17 mouse cellular contexts compared by ENCODE assay signal in the genomic region with DNA sequence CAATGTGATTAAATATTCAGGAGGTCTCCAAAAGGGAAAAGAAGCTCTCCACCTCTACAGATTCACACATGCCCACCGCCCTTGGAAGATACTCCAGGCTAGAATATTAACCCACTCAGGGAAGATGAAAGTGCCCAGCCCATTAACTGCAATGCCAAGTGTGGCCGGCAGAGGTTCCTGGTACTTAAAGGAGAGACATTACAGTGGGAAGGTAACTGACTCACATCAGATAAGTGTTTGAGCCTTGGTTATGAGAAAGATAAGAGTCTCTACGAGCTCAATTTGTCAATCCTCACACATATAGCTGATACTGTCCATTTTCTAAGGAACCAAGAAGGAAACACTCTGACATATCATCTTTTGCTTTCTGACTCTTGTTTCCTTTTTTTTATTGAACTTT. TPM values are rescaled to one million over a fixed set of nuclear protein-coding genes. Genes with fewer than 3 reads are reported as not detected.
DNase-seq lines count a peak whose midpoint lies in the region; ATAC-seq and TF ChIP-seq lines count a peak whose summit lies in the region.
"Had no signal": no experiment of that assay in that cellular context is flagged by ENCODE, and none has a peak within 500 bp of the region (broad histone marks: within the 10 kb centered on the region; RNA-seq: fewer than 3 reads in every experiment).

No protein-coding gene starts in this region.

- H3K4me1 ChIP-seq in heart, adult 2 months (ENCODE audit: control insufficient read depth, insufficient read depth, low read length) = no peaks in the 10 kb centered on the region
- H3K4me1 ChIP-seq in heart, embryonic 12.5 days (replicated peaks) = no peaks in the 10 kb centered on the region
- no peaks in the 10 kb centered on the region for H3K4me1 ChIP-seq in lung, postnatal 0 days (ENCODE audit: insufficient read depth, low read depth, low read length)
- H3K4me1 ChIP-seq: hindbrain, embryonic 15.5 days; liver, embryonic 13.5 days had no signal

- no peak overlapping the region for H3K27ac ChIP-seq in heart, adult 2 months
- H3K27ac ChIP-seq in heart, embryonic 12.5 days (ENCODE audit: poor library complexity, severe bottlenecking) = no peak overlapping the region
- no peak overlapping the region for H3K27ac ChIP-seq in lung, postnatal 0 days (ENCODE audit: low read length)
- H3K27ac ChIP-seq: hindbrain, embryonic 15.5 days; liver, embryonic 13.5 days had no signal

- TF ChIP-seq EP300 in heart, adult 2 months (IDR thresholded peaks at IDR 0.05; ENCODE audit: insufficient read depth, low read depth, low read length) = no peak
- TF ChIP-seq EP300 in lung, postnatal 0 days (IDR thresholded peaks at IDR 0.05) = no peak

- H3K27me3 ChIP-seq in heart, adult 2 months (ENCODE audit: control insufficient read depth, insufficient read depth, low read length) = no peaks in the 10 kb centered on the region
- H3K27me3 ChIP-seq in heart, embryonic 12.5 days (replicated peaks) = no peaks in the 10 kb centered on the region
- H3K27me3 ChIP-seq in lung, postnatal 0 days (replicated peaks; ENCODE audit: insufficient read depth, low read length) = no peaks in the 10 kb centered on the region
- H3K27me3 ChIP-seq: hindbrain, embryonic 15.5 days; liver, embryonic 13.5 days had no signal

- peak; percentile 29 for TF ChIP-seq CTCF in heart, adult 2 months (IDR thresholded peaks at IDR 0.05)
- peak; percentile 22 for TF ChIP-seq CTCF in lung, postnatal 0 days (IDR thresholded peaks at IDR 0.05)
- peak; percentile 26; the same call in 1 of the 2 replicates for TF ChIP-seq CTCF in brain, embryonic 14.5 days (IDR thresholded peaks at IDR 0.05; ENCODE audit: borderline replicate concordance, extremely low read depth, insufficient read depth, insufficient read length)

- TF ChIP-seq POLR2A in heart, adult 2 months (IDR thresholded peaks at IDR 0.05; ENCODE audit: insufficient read depth, low read depth, low read length) = no peak
- TF ChIP-seq POLR2A in brain, embryonic 14.5 days (IDR thresholded peaks at IDR 0.05; ENCODE audit: borderline replicate concordance, extremely low read depth, insufficient read depth, insufficient read length, poor library complexity, severe bottlenecking) = no peak

- H3K4me3 ChIP-seq in heart, adult 2 months = no peak overlapping the region
- H3K4me3 ChIP-seq in heart, embryonic 12.5 days = no peak overlapping the region
- H3K4me3 ChIP-seq in lung, postnatal 0 days (ENCODE audit: low read depth, low read length) = no peak overlapping the region
- H3K4me3 ChIP-seq: hindbrain, embryonic 15.5 days; liver, embryonic 13.5 days had no signal

- ATAC-seq in heart, embryonic 12.5 days (ENCODE audit: insufficient number of reproducible peaks, low FRiP score) = no peak
- no peak for ATAC-seq in lung, postnatal 0 days

- H3K9me3 ChIP-seq in heart, embryonic 12.5 days (replicated peaks) = no peaks in the 10 kb centered on the region
- no peaks in the 10 kb centered on the region for H3K9me3 ChIP-seq in lung, postnatal 0 days (ENCODE audit: low read length)
- H3K9me3 ChIP-seq: hindbrain, embryonic 15.5 days; liver, embryonic 13.5 days had no signal

- no peaks in the 10 kb centered on the region for H3K36me3 ChIP-seq in heart, adult 2 months (ENCODE audit: control insufficient read depth, insufficient read depth, low read length)
- H3K36me3 ChIP-seq in heart, embryonic 12.5 days = no peaks in the 10 kb centered on the region
- H3K36me3 ChIP-seq in lung, postnatal 0 days (ENCODE audit: insufficient read depth, low read length) = no peaks in the 10 kb centered on the region
- H3K36me3 ChIP-seq: hindbrain, embryonic 15.5 days; liver, embryonic 13.5 days had no signal

- no peak overlapping the region for H3K4me2 ChIP-seq in heart, embryonic 12.5 days
- no peak overlapping the region for H3K4me2 ChIP-seq in lung, postnatal 0 days (replicated peaks; ENCODE audit: low read depth, low read length)
- H3K4me2 ChIP-seq: hindbrain, embryonic 15.5 days; liver, embryonic 13.5 days had no signal

- no peaks in the 10 kb centered on the region for H3K79me2 ChIP-seq in heart, adult 2 months (replicated peaks; ENCODE audit: control insufficient read depth, insufficient read depth, low read length)

- no peak overlapping the region for H3K9ac ChIP-seq in heart, adult 2 months (ENCODE audit: low read depth, low read length)
- H3K9ac ChIP-seq in heart, embryonic 12.5 days = no peak overlapping the region
- no peak overlapping the region for H3K9ac ChIP-seq in lung, postnatal 0 days (replicated peaks; ENCODE audit: low read depth)
- H3K9ac ChIP-seq: hindbrain, embryonic 15.5 days; liver, embryonic 13.5 days had no signal

- WGBS in heart, adult 2 months = 40% methylated on average over 3 of the region's 3 CpGs
- WGBS in heart, embryonic 12.5 days = 40% methylated on average over 3 of the region's 3 CpGs
- 33% methylated on average over 3 of the region's 3 CpGs for WGBS in lung, postnatal 0 days

- intact Hi-C loops in heart, adult 2 months (cut with DNase I) = no loop called here

- DNase-seq in heart, adult 2 months = no peak
- no peak for DNase-seq in lung, postnatal 0 days (ENCODE audit: low spot score)
- no peak for DNase-seq in lung, postnatal 14 days
- no peak for DNase-seq in brain, embryonic 14.5 days (ENCODE audit: low read depth)
- peak; percentile 11 to 12 for DNase-seq in thymus, postnatal 36 days
- DNase-seq in urinary bladder, adult 18-20 months (ENCODE audit: low spot score in 2 of 2) = no peak
- no peak for DNase-seq in left cerebral cortex, adult 18-20 months (ENCODE audit: low spot score in 2 of 2)
- DNase-seq: cerebellum, postnatal 36 days; kidney, postnatal 10 days; liver, embryonic 13.5 days had no signal

RNA-seq across cellular contexts. Expression of a gene that starts 28.9 kb away (rescaled TPM):
- total RNA-seq in heart, adult 2 months (2021) = not detected
- polyA plus RNA-seq in heart, adult 2 months (2012; rRNA removed) = not detected in 2 replicates
- polyA plus RNA-seq in heart, embryonic 12.5 days (2016; fragmentation: Nextera tagmentation; extraction: Ambion mirVana) = not detected in 2 replicates
- not detected in 2 replicates for polyA plus RNA-seq in lung, postnatal 0 days (2015; fragmentation: Nextera tagmentation; extraction: Ambion mirVana)
- not detected in 2 replicates for polyA plus RNA-seq in brain, embryonic 14.5 days (2012; rRNA removed)
- total RNA-seq in left cerebral cortex, adult 18-20 months (2021) = not detected
- total RNA-seq: adrenal gland, adult 18-20 months; heart, adult 8-10 months; left cerebral cortex, adult 8-10 months; monocyte, adult 5-6 weeks had no signal
- polyA plus RNA-seq: hindbrain, embryonic 15.5 days; liver, embryonic 13.5 days; testis, adult 2 months had no signal

RNA-seq across cellular contexts. Expression of a gene that starts 45.5 kb away (rescaled TPM):
- total RNA-seq in heart, adult 2 months (2021) = not detected
- not detected in 2 replicates for polyA plus RNA-seq in heart, adult 2 months (2012; rRNA removed)
- not detected in 2 replicates for polyA plus RNA-seq in heart, embryonic 12.5 days (2016; fragmentation: Nextera tagmentation; extraction: Ambion mirVana)
- polyA plus RNA-seq in lung, postnatal 0 days (2015; fragmentation: Nextera tagmentation; extraction: Ambion mirVana) = not detected in 2 replicates
- not detected in 2 replicates for polyA plus RNA-seq in brain, embryonic 14.5 days (2012; rRNA removed)
- total RNA-seq in left cerebral cortex, adult 18-20 months (2021) = not detected
- total RNA-seq: adrenal gland, adult 18-20 months; heart, adult 8-10 months; left cerebral cortex, adult 8-10 months; monocyte, adult 5-6 weeks had no signal
- polyA plus RNA-seq: hindbrain, embryonic 15.5 days; liver, embryonic 13.5 days; testis, adult 2 months had no signal

RNA-seq across cellular contexts. Expression of a gene that starts 59.5 kb away (rescaled TPM):
- 100 to 1,000 TPM; 139 to 167 TPM for total RNA-seq in heart, adult 2 months (2021)
- 87.1 and 118 TPM in 2 replicates for polyA plus RNA-seq in heart, adult 2 months (2012; rRNA removed)
- 9.9 and 10.9 TPM in 2 replicates for polyA plus RNA-seq in heart, embryonic 12.5 days (2016; fragmentation: Nextera tagmentation; extraction: Ambion mirVana)
- 94.8 and 105 TPM in 2 replicates for polyA plus RNA-seq in lung, postnatal 0 days (2015; fragmentation: Nextera tagmentation; extraction: Ambion mirVana)
- 6.7 and 7.1 TPM in 2 replicates for polyA plus RNA-seq in brain, embryonic 14.5 days (2012; rRNA removed)
- 10 to 100 TPM; 11.0 to 14.9 TPM for total RNA-seq in left cerebral cortex, adult 18-20 months (2021)

Comparison
In these comparisons a context has a peak if more than half of its experiments do, and no peak if none do; other contexts are left out.
1. DNase-seq: peak in thymus, postnatal 36 days (2 of 2); none in heart, adult 2 months (0 of 2), lung, postnatal 0 days (single experiment), lung, postnatal 14 days (single experiment), brain, embryonic 14.5 days (single experiment), urinary bladder, adult 18-20 months (0 of 2) and left cerebral cortex, adult 18-20 months (0 of 2).
2. Peak in every context shown above with its lines, with median percentiles within 50 percentile points of each other: CTCF ChIP-seq.